Mouse (Mus musculus) ES-E14 (cell line): Measurements from ENCODE around the gene Hyal2. TPM values are rescaled to one million over a fixed set of nuclear protein-coding genes. Genes with fewer than 3 reads are reported as not detected.

Source experiments
- DNase-seq: peaks from one replicate; pipeline ENCODE4 v3.0.0-alpha.2; 2013; ENCODE audit warnings: low read depth, low spot score
- H3K27ac ChIP-seq: 2 replicates; pipeline ENCODE4 v1.5.1; 2012; ENCODE audit warnings: low read depth, mild to moderate bottlenecking, low read length, moderate library complexity, mixed read lengths; ENCODE audit not compliant: poor library complexity, insufficient read depth, severe bottlenecking
- H3K36me3 ChIP-seq: 2 replicates; pipeline ENCODE4 v1.6.1; 2012; ENCODE audit warnings: mild to moderate bottlenecking, low read length, moderate library complexity, mixed read lengths; ENCODE audit not compliant: control insufficient read depth, poor library complexity, insufficient read depth, severe bottlenecking
- H3K4me1 ChIP-seq, 2 experiments: fragments of 150-350 bp in 1 of 2; sonication (generic) in 1 of 2; 2 replicates each; pipeline ENCODE4 v1.6.1; 2012; ENCODE audit warnings: low read length in 2 of 2, mild to moderate bottlenecking in 1 of 2, mixed read lengths in 1 of 2; ENCODE audit not compliant: control insufficient read depth in 2 of 2, insufficient read depth in 2 of 2, poor library complexity in 1 of 2
- H3K4me3 ChIP-seq, 2 experiments: fragments of 150-350 bp in 1 of 2; sonication (generic) in 1 of 2; 2 replicates each; pipeline ENCODE4 v1.5.1; 2012; ENCODE audit warnings: low read length in 2 of 2, low read depth in 1 of 2, mild to moderate bottlenecking in 1 of 2, mixed read lengths in 1 of 2; ENCODE audit not compliant: insufficient read depth in 1 of 2, poor library complexity in 1 of 2, severe bottlenecking in 1 of 2
- H3K9ac ChIP-seq: 2 replicates; pipeline ENCODE4 v1.6.1; 2012; ENCODE audit warnings: low read depth, mild to moderate bottlenecking, low read length, mixed read lengths; ENCODE audit not compliant: poor library complexity, insufficient read depth, severe bottlenecking
- H3K9me3 ChIP-seq: fragments of 150-350 bp; sonication (generic); 2 replicates; pipeline ENCODE4 v1.6.1; 2012; ENCODE audit warnings: low read depth, mild to moderate bottlenecking, low read length; ENCODE audit not compliant: control insufficient read depth, insufficient read depth
- CHD2 ChIP-seq: IDR thresholded peaks from 2 replicates; pipeline ENCODE4 v1.6.1; 2014; ENCODE audit warnings: mild to moderate bottlenecking, low read depth, low read length, inconsistent platforms
- HCFC1 ChIP-seq: IDR thresholded peaks from 2 replicates; pipeline ENCODE4 v1.6.1; 2012; ENCODE audit warnings: low read length, inconsistent platforms, borderline replicate concordance; ENCODE audit not compliant: insufficient read depth
- MAFK ChIP-seq: IDR thresholded peaks from 2 replicates; pipeline ENCODE4 v1.6.1; 2014; ENCODE audit warnings: mild to moderate bottlenecking, low read depth, low read length, inconsistent platforms; ENCODE audit not compliant: insufficient read depth
- ZC3H11A ChIP-seq: IDR thresholded peaks from 2 replicates; pipeline ENCODE4 v1.6.1; 2012; ENCODE audit warnings: low read depth, mild to moderate bottlenecking, inconsistent platforms, low read length, borderline replicate concordance
- ZNF384 ChIP-seq: IDR thresholded peaks from 2 replicates; pipeline ENCODE4 v1.6.1; 2012; ENCODE audit warnings: low read depth, low read length, inconsistent platforms
- in situ Hi-C, 2 experiments: fragments of 600-800 bp; cut with MboI; formaldehyde crosslinking; loops; one replicate each; pipeline ENCODE4 v1.15.1; 2025; ENCODE audit warnings: low sequenced_read_pairs in 2 of 2, inconsistent platforms in 1 of 2; ENCODE audit not compliant: unreplicated experiment in 2 of 2
- total RNA-seq: library from RNA; depleted of rRNA; stranded (reverse); fragments of 300-350 nt; gene quantifications from 2 replicates; pipeline ENCODE4 v1.2.3, GENCODE M21; 2012

Hyal2 gene
- total RNA-seq, 1 experiment, result 68.1 TPM

DNA sequence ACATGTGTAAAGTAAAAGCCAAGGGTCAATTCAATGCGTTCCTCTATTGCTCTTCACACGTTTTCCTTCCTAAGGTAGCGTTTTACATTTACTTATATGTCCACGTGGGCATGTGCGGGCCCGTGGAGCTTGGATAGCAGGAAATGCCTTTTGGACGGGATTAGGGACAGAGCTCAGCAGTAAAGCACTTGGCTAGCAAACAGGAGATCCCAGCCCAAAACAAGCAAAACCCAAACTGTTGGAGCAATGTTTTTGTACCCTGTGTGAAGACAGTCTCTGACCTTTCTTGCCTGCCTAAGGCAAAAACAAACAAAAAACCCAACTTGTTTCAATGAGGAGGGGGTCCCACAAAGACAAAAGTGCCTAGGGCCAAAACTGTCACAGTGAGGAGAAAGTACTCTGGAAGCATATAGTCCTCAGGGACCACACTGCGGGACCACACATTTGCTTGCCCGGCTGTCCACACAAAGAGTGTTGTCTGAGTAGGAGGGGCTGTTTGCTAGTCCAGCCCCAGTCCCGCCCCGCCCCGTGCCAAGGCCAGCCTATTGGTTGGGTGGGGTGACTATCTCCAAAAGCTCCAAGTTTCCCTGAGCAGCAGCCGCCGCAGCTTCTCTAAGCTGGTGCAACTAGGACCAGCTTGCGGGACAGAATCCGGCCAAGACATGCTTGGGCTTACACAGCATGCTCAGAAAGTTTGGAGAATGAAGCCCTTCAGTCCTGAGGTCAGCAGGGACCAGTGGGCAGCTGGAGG is 8.8 kb downstream of the Hyal2 start, which contains the start of gene Hyal1:
Gene Hyal1, plus strand, starts transcription at position 571 of the 751 bp plus-strand sequence.
- Histone ChIP-seq H3K36me3 (peaks cover 8% of the 10 kb centered on the region), H3K9me3 (no peaks in the 10 kb centered on the region), H3K27ac (peak within 1 kb of the TSS; percentile 77), H3K4me3 (peak within 1 kb of the TSS; percentile 57 to 69), H3K4me1 (peaks cover 2 to 12% of the 10 kb centered on the region in 2 experiments; a peak in 2 of 4 replicates), H3K9ac (peak within 1 kb of the TSS; percentile 62)
- TF ChIP-seq MAFK, result no peak
- TF ChIP-seq ZC3H11A, result no peak
- TF ChIP-seq HCFC1, result no peak
- TF ChIP-seq ZNF384, result no peak
- TF ChIP-seq CHD2, result no peak
- DNase-seq, result no peak
- in situ Hi-C loops, result no loop called here

DNA sequence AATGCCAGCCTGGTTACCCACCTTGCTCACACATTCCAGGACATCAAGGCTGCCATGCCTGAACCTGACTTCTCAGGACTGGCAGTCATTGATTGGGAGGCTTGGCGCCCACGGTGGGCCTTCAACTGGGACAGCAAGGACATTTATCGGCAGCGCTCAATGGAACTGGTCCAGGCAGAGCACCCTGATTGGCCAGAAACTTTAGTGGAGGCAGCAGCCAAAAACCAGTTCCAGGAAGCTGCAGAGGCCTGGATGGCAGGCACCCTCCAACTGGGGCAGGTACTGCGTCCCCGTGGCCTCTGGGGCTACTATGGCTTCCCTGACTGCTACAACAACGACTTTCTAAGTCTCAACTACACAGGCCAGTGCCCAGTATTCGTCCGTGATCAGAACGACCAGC is 10.1 kb downstream of the Hyal2 start:
- Histone ChIP-seq H3K9ac (no peak overlapping the region), H3K9me3 (no peaks in the 10 kb centered on the region), H3K4me1 (peaks cover 2 to 22% of the 10 kb centered on the region in 2 experiments; a peak in 2 of 4 replicates), H3K36me3 (no peaks in the 10 kb centered on the region; the same call in 1 of the 2 replicates), H3K4me3 (no peak overlapping the region), H3K27ac (no peak overlapping the region)
- no peak for DNase-seq
- TF ChIP-seq ZC3H11A (no peak), CHD2 (no peak), HCFC1 (no peak), MAFK (no peak), ZNF384 (no peak)
- in situ Hi-C loops, result no loop called here

- H3K9me3 ChIP-seq, result no peaks in the 10 kb centered on the region
- 0 out of 2 replicates have a peak within 1 kb of the TSS, but pooled peaks have one; percentile 3 for H3K9ac ChIP-seq
- in situ Hi-C loops, result no loop called here
- H3K4me3 ChIP-seq, result no peak within 1 kb of the TSS
- peaks cover 2 to 22% of the 10 kb centered on the region in 2 experiments; a peak in 2 of 4 replicates for H3K4me1 ChIP-seq
- no peak for DNase-seq
- TF ChIP-seq CHD2 (no peak), MAFK (no peak), ZC3H11A (no peak), ZNF384 (no peak)
- no peaks in the 10 kb centered on the region; the same call in 1 of the 2 replicates for H3K36me3 ChIP-seq
- no peak within 1 kb of the TSS for H3K27ac ChIP-seq
Observed at GRCm38 (mm10) chr9:107578587-107578986, 10.8 kb downstream of the Hyal2 start, which contains the start of gene Naa80. TSS of gene Naa80 (plus strand) at chr9:107578887.

GRCm38 (mm10) chr9:107579023-107579900 is 11.5 kb downstream of the Hyal2 start:
- no peak for DNase-seq
- peaks cover 2 to 22% of the 10 kb centered on the region in 2 experiments; a peak in 2 of 4 replicates for H3K4me1 ChIP-seq
- TF ChIP-seq ZC3H11A (no peak), MAFK (no peak), HCFC1 (no peak)
- H3K9ac ChIP-seq, result 0 out of 2 replicates have a peak overlapping the region, but pooled peaks have one; percentile 3
- no peaks in the 10 kb centered on the region for H3K9me3 ChIP-seq
- in situ Hi-C loops, result no loop called here
- H3K27ac ChIP-seq, result no peak overlapping the region
- no peak overlapping the region for H3K4me3 ChIP-seq
- H3K36me3 ChIP-seq, result no peaks in the 10 kb centered on the region; the same call in 1 of the 2 replicates
